Mouse (Mus musculus): Measurements from ENCODE around the gene Plcb2.

The Plcb2 gene

GRCm38 (mm10) chr2:118682544-118683260 is 45.5 kb downstream of the Plcb2 start:
- DNase-seq (ENCODE audit: low spot score): no peak

- DNase-seq (ENCODE audit: low spot score): no peak
Observed at GRCm38 (mm10) chr2:118680926-118681325, 47.3 kb downstream of the Plcb2 start.

GRCm38 (mm10) chr2:118679577-118679976 is 48.7 kb downstream of the Plcb2 start:
- no peak for DNase-seq (ENCODE audit: low spot score)

GRCm38 (mm10) chr2:118677817-118678216 is 50.4 kb downstream of the Plcb2 start:
- DNase-seq (ENCODE audit: low spot score): peak; percentile 24

- peak; percentile 29 for DNase-seq (ENCODE audit: low spot score)
Observed at GRCm38 (mm10) chr2:118676839-118677741, 51.1 kb downstream of the Plcb2 start.

- no peak for DNase-seq (ENCODE audit: low spot score)
Observed at GRCm38 (mm10) chr2:118674500-118674899, 53.7 kb downstream of the Plcb2 start.

GRCm38 (mm10) chr2:118673686-118674465 is 54.4 kb downstream of the Plcb2 start:
- DNase-seq (ENCODE audit: low spot score): peak; percentile 70

- no peak for DNase-seq (ENCODE audit: low spot score)
Observed at GRCm38 (mm10) chr2:118671728-118672127, 56.5 kb downstream of the Plcb2 start.

GRCm38 (mm10) chr2:118669785-118670184 is 58.5 kb downstream of the Plcb2 start:
- no peak for DNase-seq (ENCODE audit: low spot score)

- no peak for DNase-seq (ENCODE audit: low spot score)
Observed at GRCm38 (mm10) chr2:118669245-118669644, 59.0 kb downstream of the Plcb2 start.

GRCm38 (mm10) chr2:118667181-118667580 is 61.1 kb downstream of the Plcb2 start:
- DNase-seq (ENCODE audit: low spot score): no peak

- no peak for DNase-seq (ENCODE audit: low spot score)
Observed at GRCm38 (mm10) chr2:118665616-118666015, 62.6 kb downstream of the Plcb2 start.

GRCm38 (mm10) chr2:118664975-118665516 is 63.2 kb downstream of the Plcb2 start:
- no peak for DNase-seq (ENCODE audit: low spot score)

- no peak for DNase-seq (ENCODE audit: low spot score)
Observed at GRCm38 (mm10) chr2:118663804-118664766, 64.2 kb downstream of the Plcb2 start.

GRCm38 (mm10) chr2:118662902-118663803 is 65.1 kb downstream of the Plcb2 start, which contains the start of gene Pak6:
TSS of gene Pak6 (plus strand) at chr2:118663303.
- peak; percentile 42 for DNase-seq (ENCODE audit: low spot score)

GRCm38 (mm10) chr2:118661891-118662290 is 66.3 kb downstream of the Plcb2 start:
- DNase-seq (ENCODE audit: low spot score): no peak

- peak; percentile 66 for DNase-seq (ENCODE audit: low spot score)
Observed at GRCm38 (mm10) chr2:118659998-118660452, 68.2 kb downstream of the Plcb2 start.

GRCm38 (mm10) chr2:118659493-118659892 is 68.7 kb downstream of the Plcb2 start:
- no peak for DNase-seq (ENCODE audit: low spot score)

- no peak for DNase-seq (ENCODE audit: low spot score)
Observed at GRCm38 (mm10) chr2:118659077-118659476, 69.2 kb downstream of the Plcb2 start.

GRCm38 (mm10) chr2:118658457-118658856 is 69.8 kb downstream of the Plcb2 start:
- no peak for DNase-seq (ENCODE audit: low spot score)
